Mouse (Mus musculus) B cell, adult 67 days (primary cell): ENCODE data around the gene Scn10a. TPM values are rescaled to one million over a fixed set of nuclear protein-coding genes. Genes with fewer than 3 reads are reported as not detected.

Experiments
- total RNA-seq, 2 experiments: library from RNA; stranded (reverse); gene quantifications; 4 replicates each; pipeline ENCODE4 v1.2.4; 2023

The Scn10a gene
- not detected for total RNA-seq

DNA sequence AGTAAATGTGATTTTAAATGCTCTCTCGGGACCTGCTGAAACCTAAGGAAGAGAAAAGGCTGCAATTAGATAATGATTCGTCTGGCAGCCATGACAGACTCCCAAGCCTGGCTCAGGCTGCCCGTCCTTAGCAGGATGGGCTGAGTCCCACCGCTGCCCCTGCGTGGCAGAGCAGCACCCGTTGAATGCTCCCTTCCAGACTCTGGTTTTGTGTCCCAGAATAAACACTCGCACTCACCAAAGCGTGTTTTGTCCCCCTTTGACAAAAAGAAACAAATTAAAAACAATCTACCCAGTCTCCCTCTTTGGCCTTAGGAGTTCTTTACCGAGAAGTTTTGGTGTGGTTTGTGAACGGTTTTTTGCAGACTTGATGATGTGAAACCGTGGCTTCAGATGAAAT, at the start of gene Scn10a:
Gene Scn10a, minus strand, starts transcription at position 101 of the 400 bp plus-strand sequence.

DNA sequence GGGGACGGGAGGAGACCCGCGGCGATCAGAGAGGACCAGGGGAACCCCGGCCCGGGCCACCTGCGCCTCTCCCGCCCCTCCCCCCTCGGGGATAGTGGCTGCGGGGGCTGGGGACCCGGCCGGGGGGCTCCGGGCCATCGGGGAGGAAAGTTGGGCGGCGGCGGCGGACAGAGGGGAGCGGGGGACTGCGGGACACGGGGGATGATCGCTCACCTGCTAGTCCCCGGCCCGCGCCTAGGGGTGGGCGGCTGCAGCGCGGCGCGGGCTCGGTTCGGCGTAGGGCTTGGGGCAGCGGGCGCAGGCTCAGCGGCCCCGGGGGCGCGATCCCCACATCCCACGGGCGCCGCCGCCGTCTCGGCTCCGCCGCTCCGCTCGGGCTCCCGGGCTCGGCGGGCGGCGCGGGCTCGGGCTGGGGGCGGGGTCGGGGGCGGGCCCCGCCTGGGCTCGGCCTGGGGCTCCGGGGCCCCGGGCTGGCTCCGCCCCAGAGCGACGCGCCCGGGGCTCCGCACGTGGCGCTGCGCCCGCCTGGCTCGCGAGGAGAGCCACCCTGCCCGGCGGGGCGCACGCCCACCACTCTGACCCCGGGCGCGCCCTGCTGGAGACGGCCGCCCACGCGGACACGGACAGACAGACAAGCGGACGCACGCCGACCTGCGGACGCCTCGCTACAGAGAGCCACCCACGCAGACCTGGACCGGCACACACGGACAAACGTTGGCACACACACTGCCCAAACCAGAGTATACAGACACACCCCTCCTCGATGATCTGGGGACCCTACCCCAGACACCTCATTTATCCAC, 140.3 kb downstream of the Scn10a start, which contains the start of gene Scn5a:
Gene Scn5a, minus strand, starts transcription at position 381 of the 803 bp plus-strand sequence.

Other genes starting within 250 kb of the Scn10a start
- gene Scn5a, start 140.3 kb downstream of the Scn10a start, total RNA-seq, result not detected
- not detected for gene Scn11a, start 106.1 kb upstream of the Scn10a start, total RNA-seq
- 10 to 100 TPM; 79.2 to 79.4 TPM for gene Wdr48, start 175.6 kb upstream of the Scn10a start, total RNA-seq
- gene Gorasp1, start 218.2 kb upstream of the Scn10a start, total RNA-seq, result 10 to 100 TPM; 12.8 to 13.9 TPM
- gene Ttc21a, start 218.3 kb upstream of the Scn10a start, total RNA-seq, result not detected